Mouse (Mus musculus): ENCODE results near the gene Pnldc1. TPM values are rescaled to one million over a fixed set of nuclear protein-coding genes. Genes with fewer than 3 reads are reported as not detected.
A peak's percentile ranks its signal among the peaks of the same experiment; 100 is the strongest.

The Pnldc1 gene
- polyA plus RNA-seq, 1 experiment: 17.1 TPM

- no peak for TF ChIP-seq POLR2A (IDR thresholded peaks at IDR 0.05; ENCODE audit: control insufficient read depth, low read depth, low read length)
- TF ChIP-seq CTCF (IDR thresholded peaks at IDR 0.05; ENCODE audit: control insufficient read depth, insufficient read depth, insufficient replicate concordance, low read depth, low read length): no peak
- peaks cover 4% of the 10 kb centered on the region for H3K36me3 ChIP-seq (ENCODE audit: control insufficient read depth, insufficient read depth, low read length)
- H3K27me3 ChIP-seq (ENCODE audit: control insufficient read depth, insufficient read depth, low read length): no peaks in the 10 kb centered on the region
- H3K4me1 ChIP-seq (ENCODE audit: control insufficient read depth, insufficient read depth, low read length): no peaks in the 10 kb centered on the region
- H3K27ac ChIP-seq (ENCODE audit: control insufficient read depth, insufficient read depth, low read depth, low read length): no peak overlapping the region
- H3K4me3 ChIP-seq (ENCODE audit: control insufficient read depth, low read depth, low read length): no peak overlapping the region
Observed at GRCm38 (mm10) chr17:12925001-12925400, 15.0 kb upstream of the Pnldc1 start.

GRCm38 (mm10) chr17:12921073-12921472 is 11.0 kb upstream of the Pnldc1 start:
- H3K4me3 ChIP-seq (ENCODE audit: control insufficient read depth, low read depth, low read length): no peak overlapping the region
- H3K4me1 ChIP-seq (ENCODE audit: control insufficient read depth, insufficient read depth, low read length): no peaks in the 10 kb centered on the region
- peaks cover 4% of the 10 kb centered on the region for H3K36me3 ChIP-seq (ENCODE audit: control insufficient read depth, insufficient read depth, low read length)
- H3K27me3 ChIP-seq (ENCODE audit: control insufficient read depth, insufficient read depth, low read length): no peaks in the 10 kb centered on the region
- no peak overlapping the region for H3K27ac ChIP-seq (ENCODE audit: control insufficient read depth, insufficient read depth, low read depth, low read length)
- TF ChIP-seq CTCF (IDR thresholded peaks at IDR 0.05; ENCODE audit: control insufficient read depth, insufficient read depth, insufficient replicate concordance, low read depth, low read length) (no peak), POLR2A (IDR thresholded peaks at IDR 0.05; ENCODE audit: control insufficient read depth, low read depth, low read length) (no peak)

- no peak for TF ChIP-seq POLR2A (IDR thresholded peaks at IDR 0.05; ENCODE audit: control insufficient read depth, low read depth, low read length)
- no peak for TF ChIP-seq CTCF (IDR thresholded peaks at IDR 0.05; ENCODE audit: control insufficient read depth, insufficient read depth, insufficient replicate concordance, low read depth, low read length)
- H3K36me3 ChIP-seq (ENCODE audit: control insufficient read depth, insufficient read depth, low read length): peaks cover 2% of the 10 kb centered on the region; the same call in 1 of the 2 replicates
Observed at GRCm38 (mm10) chr17:12916588-12917380, 6.8 kb upstream of the Pnldc1 start.

DNA sequence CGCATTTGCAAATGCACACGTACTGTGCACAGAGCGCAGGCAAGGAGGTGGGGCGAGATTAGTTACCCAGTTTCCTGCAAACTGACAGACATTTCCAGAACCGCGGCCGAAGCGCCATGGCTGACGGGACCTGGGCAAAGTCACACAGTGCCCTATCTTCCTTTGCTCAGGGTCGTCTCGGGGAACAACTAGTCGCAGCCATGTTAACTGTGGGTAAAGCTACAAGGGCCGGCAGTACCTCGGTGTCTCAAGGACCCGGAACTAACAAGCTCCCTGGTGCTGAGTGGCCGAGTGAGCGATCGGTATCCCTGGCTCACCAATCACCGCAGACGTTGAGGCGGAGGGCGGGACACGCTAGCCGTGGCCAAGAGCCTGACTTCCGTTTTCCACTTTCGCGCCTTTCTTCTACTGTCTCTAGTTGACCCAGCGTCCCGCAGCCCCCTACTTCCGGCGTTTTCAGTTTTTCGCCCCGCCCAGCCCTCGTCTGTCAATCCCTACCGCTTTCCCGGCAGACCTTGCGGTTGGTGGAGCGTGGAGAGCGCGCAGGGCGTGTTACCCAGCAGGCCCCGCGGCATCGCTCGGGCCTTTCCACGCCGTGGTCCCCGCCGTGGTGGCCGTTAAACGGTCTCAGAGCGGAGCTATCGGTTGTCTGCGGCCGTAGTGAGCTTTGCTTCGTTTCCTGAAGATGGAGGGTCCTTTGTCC is 6.0 kb upstream of the Pnldc1 start, which contains the start of gene Mrpl18:
Gene Mrpl18 (minus strand): TSS at position 465 of the 703 bp plus-strand sequence.
- H3K36me3 ChIP-seq (ENCODE audit: control insufficient read depth, insufficient read depth, low read length): peaks cover 2% of the 10 kb centered on the region; the same call in 1 of the 2 replicates
- peak within 1 kb of the TSS; percentile 100 for H3K27ac ChIP-seq (ENCODE audit: control insufficient read depth, insufficient read depth, low read depth, low read length)
- H3K4me1 ChIP-seq (ENCODE audit: control insufficient read depth, insufficient read depth, low read length): no peaks in the 10 kb centered on the region
- H3K4me3 ChIP-seq (ENCODE audit: control insufficient read depth, low read depth, low read length): peak within 1 kb of the TSS; percentile 99
- no peaks in the 10 kb centered on the region for H3K27me3 ChIP-seq (ENCODE audit: control insufficient read depth, insufficient read depth, low read length)
- TF ChIP-seq CTCF (IDR thresholded peaks at IDR 0.05; ENCODE audit: control insufficient read depth, insufficient read depth, insufficient replicate concordance, low read depth, low read length) (no peak), POLR2A (IDR thresholded peaks at IDR 0.05; ENCODE audit: control insufficient read depth, low read depth, low read length) (peak; percentile 98)

More at GRCm38 (mm10) chr17:12916588-12917380, 6.8 kb upstream of the Pnldc1 start:
- Histone ChIP-seq H3K4me1 (ENCODE audit: control insufficient read depth, insufficient read depth, low read length) (no peaks in the 10 kb centered on the region), H3K27ac (ENCODE audit: control insufficient read depth, insufficient read depth, low read depth, low read length) (peak overlapping the region; percentile 100), H3K27me3 (ENCODE audit: control insufficient read depth, insufficient read depth, low read length) (no peaks in the 10 kb centered on the region), H3K4me3 (ENCODE audit: control insufficient read depth, low read depth, low read length) (peak overlapping the region; percentile 99)

DNA sequence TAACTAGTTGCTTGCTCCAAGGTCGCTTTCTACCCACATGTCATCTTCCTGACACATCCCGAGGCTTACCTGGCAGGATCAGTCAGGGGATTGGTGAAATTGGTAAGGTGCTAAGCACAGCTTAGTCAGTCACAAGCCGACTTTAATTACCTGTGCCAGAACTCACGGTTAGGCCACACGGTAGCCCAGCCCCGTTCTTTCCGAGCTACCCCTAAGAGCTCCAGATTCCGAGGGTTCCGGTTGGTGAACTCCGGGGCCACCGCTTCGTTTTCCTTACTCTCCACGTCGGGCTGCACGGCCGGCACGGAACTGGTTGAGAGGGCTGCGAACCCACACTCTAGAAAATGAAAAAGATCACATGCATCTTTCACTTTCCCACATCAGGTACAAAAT is 5.5 kb upstream of the Pnldc1 start, which contains the start of gene Tcp1:
Gene Tcp1 (plus strand): TSS at position 214 of the 393 bp plus-strand sequence.
- Histone ChIP-seq H3K27ac (ENCODE audit: control insufficient read depth, insufficient read depth, low read depth, low read length) (peak within 1 kb of the TSS; percentile 100), H3K27me3 (ENCODE audit: control insufficient read depth, insufficient read depth, low read length) (no peaks in the 10 kb centered on the region), H3K36me3 (ENCODE audit: control insufficient read depth, insufficient read depth, low read length) (peaks cover 2% of the 10 kb centered on the region; the same call in 1 of the 2 replicates), H3K4me1 (ENCODE audit: control insufficient read depth, insufficient read depth, low read length) (no peaks in the 10 kb centered on the region; the same call in 1 of the 2 replicates), H3K4me3 (ENCODE audit: control insufficient read depth, low read depth, low read length) (peak within 1 kb of the TSS; percentile 99)
- TF ChIP-seq CTCF (IDR thresholded peaks at IDR 0.05; ENCODE audit: control insufficient read depth, insufficient read depth, insufficient replicate concordance, low read depth, low read length) (no peak), POLR2A (IDR thresholded peaks at IDR 0.05; ENCODE audit: control insufficient read depth, low read depth, low read length) (no peak)

DNA sequence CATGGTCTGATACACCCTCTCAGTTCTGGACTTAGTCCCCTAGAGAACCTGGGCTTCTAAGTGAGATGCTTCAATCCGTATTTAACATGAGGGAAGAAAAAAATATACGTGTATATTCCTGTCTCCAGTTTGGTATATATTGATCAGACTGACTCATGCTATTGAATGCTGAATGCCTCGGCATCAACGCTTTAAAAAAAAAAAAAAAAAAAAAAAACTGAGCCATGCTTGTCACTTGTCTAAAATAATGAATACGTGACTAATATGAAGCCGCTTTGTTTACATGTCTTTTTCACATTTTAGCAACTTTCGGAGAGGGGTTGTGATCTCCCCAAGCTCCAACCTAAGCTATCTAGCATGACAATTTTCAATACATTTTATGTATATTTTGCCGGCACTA is 361 bp upstream of the Pnldc1 start:
- Histone ChIP-seq H3K4me1 (ENCODE audit: control insufficient read depth, insufficient read depth, low read length) (no peaks in the 10 kb centered on the region; the same call in 1 of the 2 replicates), H3K27me3 (ENCODE audit: control insufficient read depth, insufficient read depth, low read length) (no peaks in the 10 kb centered on the region), H3K4me3 (ENCODE audit: control insufficient read depth, low read depth, low read length) (peak overlapping the region; percentile 34; the same call in 1 of the 2 replicates), H3K27ac (ENCODE audit: control insufficient read depth, insufficient read depth, low read depth, low read length) (no peak overlapping the region), H3K36me3 (ENCODE audit: control insufficient read depth, insufficient read depth, low read length) (no peaks in the 10 kb centered on the region; the same call in 1 of the 2 replicates)
- TF ChIP-seq POLR2A (IDR thresholded peaks at IDR 0.05; ENCODE audit: control insufficient read depth, low read depth, low read length): no peak
- no peak for TF ChIP-seq CTCF (IDR thresholded peaks at IDR 0.05; ENCODE audit: control insufficient read depth, insufficient read depth, insufficient replicate concordance, low read depth, low read length)

DNA sequence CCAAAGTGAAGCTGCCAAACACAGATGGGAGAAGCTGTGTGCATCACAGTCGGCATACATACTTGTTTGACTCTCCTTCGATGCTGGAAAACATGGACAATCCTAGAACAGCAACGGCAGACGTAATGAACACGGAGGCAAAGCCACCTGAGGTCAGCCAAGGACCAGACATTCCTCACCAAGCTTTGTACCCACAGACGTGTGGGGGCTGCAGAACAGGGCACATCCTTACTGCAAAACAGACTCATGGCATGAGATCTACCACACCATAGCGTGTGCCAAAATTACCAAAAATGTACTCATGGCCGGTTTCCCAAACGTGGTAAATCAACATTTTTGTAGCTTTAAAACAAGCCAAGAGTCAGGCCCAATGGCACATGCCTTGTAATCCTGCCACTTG is 3.6 kb downstream of the Pnldc1 start:
- Histone ChIP-seq H3K27ac (ENCODE audit: control insufficient read depth, insufficient read depth, low read depth, low read length) (0 out of 2 replicates have a peak overlapping the region, but pooled peaks have one; percentile 11), H3K36me3 (ENCODE audit: control insufficient read depth, insufficient read depth, low read length) (no peaks in the 10 kb centered on the region), H3K4me3 (ENCODE audit: control insufficient read depth, low read depth, low read length) (no peak overlapping the region), H3K4me1 (ENCODE audit: control insufficient read depth, insufficient read depth, low read length) (no peaks in the 10 kb centered on the region; the same call in 1 of the 2 replicates), H3K27me3 (ENCODE audit: control insufficient read depth, insufficient read depth, low read length) (no peaks in the 10 kb centered on the region)
- TF ChIP-seq POLR2A (IDR thresholded peaks at IDR 0.05; ENCODE audit: control insufficient read depth, low read depth, low read length) (no peak), CTCF (IDR thresholded peaks at IDR 0.05; ENCODE audit: control insufficient read depth, insufficient read depth, insufficient replicate concordance, low read depth, low read length) (no peak)
